Mouse (Mus musculus) E14TG2a.4 (cell line): ENCODE data around the gene Helb.

Experiments used
- H3K27me3 ChIP-seq: 2 replicates; pipeline ENCODE4 v1.6.1; 2014; ENCODE audit warnings: low read length, control low read depth; ENCODE audit not compliant: insufficient read depth
- H3K36me3 ChIP-seq: 2 replicates; pipeline ENCODE4 v1.6.1; 2014; ENCODE audit warnings: low read length, control low read depth; ENCODE audit not compliant: insufficient read depth
- H3K4me1 ChIP-seq: replicated peaks from 2 replicates; pipeline ENCODE4 v1.6.1; 2014; ENCODE audit warnings: low read depth, low read length, control low read depth
- H3K4me3 ChIP-seq: replicated peaks from 2 replicates; pipeline ENCODE4 v1.5.1; 2014; ENCODE audit warnings: mild to moderate bottlenecking, low read length
- H3K9me3 ChIP-seq: 2 replicates; pipeline ENCODE4 v1.6.1; 2014; ENCODE audit warnings: low read length, control low read depth
- CTCF ChIP-seq: conservative IDR thresholded peaks from 2 replicates; pipeline ENCODE4 v1.5.1; 2014; ENCODE audit warnings: low read length
- NANOG ChIP-seq: IDR thresholded peaks from 2 replicates; pipeline ENCODE4 v1.6.1; 2014; ENCODE audit warnings: borderline replicate concordance, low read length, mixed read lengths
- POU5F1 ChIP-seq: IDR thresholded peaks from 2 replicates; pipeline ENCODE4 v1.6.1; 2014; ENCODE audit warnings: low read length, borderline replicate concordance

Helb gene

GRCm38 (mm10) chr10:120111691-120112319 lies 982 bp downstream of the Helb start:
- Histone ChIP-seq H3K4me3 (peak overlapping the region; percentile 94), H3K36me3 (peaks cover 47% of the 10 kb centered on the region), H3K27me3 (no peaks in the 10 kb centered on the region), H3K4me1 (peaks cover 40% of the 10 kb centered on the region), H3K9me3 (peaks cover 10% of the 10 kb centered on the region)
- TF ChIP-seq CTCF (0 out of 2 replicates have a peak, but pooled peaks have one; percentile 2), NANOG (no peak)

DNA sequence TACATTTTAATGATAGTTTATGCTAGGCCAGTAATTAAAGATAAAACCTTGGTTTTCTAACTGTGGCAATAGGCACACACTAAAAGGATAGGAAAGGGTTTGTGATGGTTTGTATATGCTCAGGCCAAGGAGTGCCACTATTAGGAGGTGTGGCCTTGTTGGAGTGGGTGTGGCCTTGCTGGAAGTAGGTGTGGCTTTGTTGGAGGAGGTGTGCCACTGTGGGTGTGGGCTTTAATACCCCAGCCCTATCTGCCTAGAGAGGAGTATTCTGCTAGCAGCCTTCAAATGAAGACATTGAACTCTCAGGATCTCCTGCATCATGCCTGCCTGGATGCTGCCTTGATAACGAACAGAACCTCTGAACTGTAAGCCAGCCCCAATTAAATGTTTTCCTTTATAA lies 12.0 kb downstream of the Helb start:
- TF ChIP-seq POU5F1 (no peak), CTCF (no peak), NANOG (no peak)
- Histone ChIP-seq H3K4me1 (peaks cover 52% of the 10 kb centered on the region), H3K9me3 (no peaks in the 10 kb centered on the region), H3K36me3 (peaks cover 94% of the 10 kb centered on the region), H3K27me3 (no peaks in the 10 kb centered on the region), H3K4me3 (no peak overlapping the region)

DNA sequence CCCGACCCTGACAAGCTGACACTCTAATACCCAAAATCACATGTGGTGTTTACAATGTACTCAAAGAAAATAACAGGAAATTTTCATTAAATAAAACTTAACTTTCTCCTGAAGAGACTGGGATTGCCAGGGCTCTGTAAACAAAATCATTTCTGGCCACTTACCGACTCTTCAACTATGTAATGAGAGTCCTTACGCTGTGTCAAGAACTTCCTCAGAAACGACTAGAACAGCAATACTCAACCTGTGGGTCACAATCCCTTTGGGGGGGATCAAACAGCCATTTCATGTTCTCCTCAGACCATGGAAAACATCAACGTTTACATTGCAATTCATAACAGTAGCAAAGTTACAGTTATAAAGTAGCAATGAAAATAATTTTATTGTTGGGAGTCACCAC lies 15.2 kb downstream of the Helb start:
- Histone ChIP-seq H3K4me1 (peaks cover 41% of the 10 kb centered on the region), H3K27me3 (no peaks in the 10 kb centered on the region), H3K4me3 (no peak overlapping the region), H3K36me3 (peaks cover 93% of the 10 kb centered on the region), H3K9me3 (no peaks in the 10 kb centered on the region)
- no peak for TF ChIP-seq NANOG
- no peak for TF ChIP-seq CTCF
- no peak for TF ChIP-seq POU5F1

GRCm38 (mm10) chr10:120095716-120096115 lies 17.1 kb downstream of the Helb start:
- Histone ChIP-seq H3K36me3 (peaks cover 94% of the 10 kb centered on the region), H3K27me3 (no peaks in the 10 kb centered on the region), H3K4me3 (no peak overlapping the region), H3K9me3 (no peaks in the 10 kb centered on the region), H3K4me1 (peaks cover 52% of the 10 kb centered on the region)
- TF ChIP-seq CTCF (no peak), NANOG (no peak), POU5F1 (no peak)

DNA sequence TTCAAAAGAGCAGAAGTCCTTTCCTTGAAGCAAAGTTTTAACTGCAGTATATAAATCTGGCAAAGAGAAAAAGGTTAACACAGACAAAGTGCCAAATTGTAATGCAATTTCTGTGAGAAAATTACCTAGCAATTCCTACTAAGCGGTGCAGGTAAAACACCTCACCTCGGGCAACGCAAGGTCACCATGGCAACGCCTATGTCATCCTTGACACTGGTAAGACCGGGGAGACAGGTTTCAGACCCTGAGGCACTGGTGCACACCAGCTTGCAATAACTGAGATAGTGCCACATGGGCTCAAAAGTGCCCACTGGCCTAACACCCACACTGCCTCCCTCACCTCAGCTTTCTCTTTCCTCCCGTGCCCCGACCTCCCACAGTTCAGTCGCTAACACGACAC lies 17.7 kb downstream of the Helb start:
- Histone ChIP-seq H3K36me3 (peaks cover 94% of the 10 kb centered on the region), H3K4me1 (peaks cover 49% of the 10 kb centered on the region), H3K9me3 (no peaks in the 10 kb centered on the region), H3K4me3 (no peak overlapping the region), H3K27me3 (no peaks in the 10 kb centered on the region)
- TF ChIP-seq CTCF (no peak), POU5F1 (no peak), NANOG (no peak)

DNA sequence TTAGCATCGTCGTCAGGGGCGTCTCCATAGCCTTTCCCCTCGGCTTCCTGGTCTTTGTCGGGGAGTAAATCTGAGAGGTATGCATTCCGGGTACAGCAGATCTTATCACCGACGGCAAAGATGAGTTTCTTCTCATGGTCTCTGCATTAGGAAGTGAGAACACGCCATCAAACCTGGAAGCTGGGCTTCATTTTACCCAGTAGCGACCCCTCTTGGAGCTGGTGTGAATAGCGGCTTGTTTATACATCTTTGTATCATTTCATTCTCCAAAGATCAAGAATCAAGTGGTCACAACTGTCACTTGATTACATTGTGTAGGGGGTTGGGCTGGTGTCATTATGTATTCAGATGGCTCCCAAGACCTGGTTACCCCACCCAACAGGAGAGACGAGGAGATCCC lies 20.2 kb downstream of the Helb start:
- TF ChIP-seq NANOG (no peak), POU5F1 (no peak), CTCF (peak; percentile 64)
- no peaks in the 10 kb centered on the region for H3K9me3 ChIP-seq
- H3K4me3 ChIP-seq = peak overlapping the region; percentile 23; the same call in 1 of the 2 replicates
- H3K27me3 ChIP-seq = no peaks in the 10 kb centered on the region
- peaks cover 57% of the 10 kb centered on the region for H3K4me1 ChIP-seq
- peaks cover 97% of the 10 kb centered on the region for H3K36me3 ChIP-seq

DNA sequence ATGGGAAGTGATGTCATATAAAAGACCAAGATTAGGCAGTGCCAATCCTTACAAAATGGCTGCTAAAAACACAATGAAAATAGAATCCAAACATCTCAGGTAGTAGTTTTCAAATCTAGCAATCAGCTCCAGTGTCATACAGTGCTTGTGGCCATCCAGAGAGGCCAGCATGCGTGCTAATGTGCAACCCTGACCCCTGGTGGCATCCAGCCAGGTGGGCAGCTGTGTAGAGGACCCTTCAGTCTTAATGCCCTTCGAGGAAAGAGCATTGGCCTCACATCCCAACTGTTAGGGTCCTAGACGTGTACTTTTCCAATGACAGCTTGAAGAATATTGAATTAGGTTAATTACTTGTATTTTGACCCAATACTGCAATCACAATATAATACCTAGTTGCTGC lies 34.9 kb downstream of the Helb start:
- H3K4me3 ChIP-seq = no peak overlapping the region
- H3K4me1 ChIP-seq = peaks cover under 1% of the 10 kb centered on the region
- TF ChIP-seq CTCF = no peak; the same call in 1 of the 2 replicates
- peaks cover 11% of the 10 kb centered on the region; the same call in 1 of the 2 replicates for H3K36me3 ChIP-seq
- H3K27me3 ChIP-seq = no peaks in the 10 kb centered on the region
- no peaks in the 10 kb centered on the region for H3K9me3 ChIP-seq

GRCm38 (mm10) chr10:120066319-120066718 lies 46.5 kb downstream of the Helb start:
- Histone ChIP-seq H3K4me3 (no peak overlapping the region), H3K36me3 (no peaks in the 10 kb centered on the region), H3K9me3 (peaks cover 6% of the 10 kb centered on the region), H3K27me3 (peaks cover 6% of the 10 kb centered on the region; the same call in 1 of the 2 replicates), H3K4me1 (peaks cover 19% of the 10 kb centered on the region)
- TF ChIP-seq NANOG (no peak), CTCF (no peak), POU5F1 (no peak)

DNA sequence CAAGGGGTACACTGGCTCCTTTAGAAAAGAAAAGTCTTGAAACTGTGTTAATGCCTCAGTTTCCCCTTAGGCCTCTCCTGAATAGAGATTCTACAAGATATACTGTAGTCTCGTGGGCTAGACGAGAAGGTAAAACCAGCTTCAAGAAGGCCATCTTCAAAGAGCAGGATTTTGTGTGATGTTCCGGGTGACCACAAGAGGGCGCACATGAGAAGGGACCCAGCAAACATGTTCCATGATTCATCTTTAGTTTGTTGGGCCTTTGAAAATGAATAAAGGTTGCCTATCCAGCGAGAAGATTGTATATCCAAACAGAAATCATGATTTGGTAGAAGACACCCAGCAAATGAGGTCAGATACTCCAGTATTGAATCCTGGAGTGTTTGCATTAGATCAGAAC lies 48.4 kb downstream of the Helb start:
- TF ChIP-seq POU5F1 = no peak
- peak; percentile 79 for TF ChIP-seq CTCF
- peaks cover 8% of the 10 kb centered on the region for H3K27me3 ChIP-seq
- H3K4me1 ChIP-seq = peaks cover 13% of the 10 kb centered on the region
- no peaks in the 10 kb centered on the region for H3K36me3 ChIP-seq
- no peak overlapping the region for H3K4me3 ChIP-seq
- H3K9me3 ChIP-seq = peaks cover 6% of the 10 kb centered on the region
